Mouse (Mus musculus) lung, adult 2 months (tissue): ENCODE data around the gene Tpi1.

Experiments
- CTCF ChIP-seq: fragments of 200-500 bp; IDR thresholded peaks from 2 replicates; pipeline ENCODE4 v1.5.1; 2011; ENCODE audit warnings: mild to moderate bottlenecking, low read length, control low read depth; ENCODE audit not compliant: insufficient read depth
- POLR2A ChIP-seq: fragments of 200-500 bp; IDR thresholded peaks from 2 replicates; pipeline ENCODE4 v1.6.1; 2011; ENCODE audit warnings: low read depth, mild to moderate bottlenecking, control low read depth, low read length, borderline replicate concordance; ENCODE audit errors: extremely low read depth

GRCm38 (mm10) chr6:124804341-124804740 lies 9.8 kb downstream of the Tpi1 start:
- TF ChIP-seq CTCF: no peak
- no peak for TF ChIP-seq POLR2A
